Comparison of ENCODE assay signal across 23 mouse cellular contexts in the genomic region with DNA sequence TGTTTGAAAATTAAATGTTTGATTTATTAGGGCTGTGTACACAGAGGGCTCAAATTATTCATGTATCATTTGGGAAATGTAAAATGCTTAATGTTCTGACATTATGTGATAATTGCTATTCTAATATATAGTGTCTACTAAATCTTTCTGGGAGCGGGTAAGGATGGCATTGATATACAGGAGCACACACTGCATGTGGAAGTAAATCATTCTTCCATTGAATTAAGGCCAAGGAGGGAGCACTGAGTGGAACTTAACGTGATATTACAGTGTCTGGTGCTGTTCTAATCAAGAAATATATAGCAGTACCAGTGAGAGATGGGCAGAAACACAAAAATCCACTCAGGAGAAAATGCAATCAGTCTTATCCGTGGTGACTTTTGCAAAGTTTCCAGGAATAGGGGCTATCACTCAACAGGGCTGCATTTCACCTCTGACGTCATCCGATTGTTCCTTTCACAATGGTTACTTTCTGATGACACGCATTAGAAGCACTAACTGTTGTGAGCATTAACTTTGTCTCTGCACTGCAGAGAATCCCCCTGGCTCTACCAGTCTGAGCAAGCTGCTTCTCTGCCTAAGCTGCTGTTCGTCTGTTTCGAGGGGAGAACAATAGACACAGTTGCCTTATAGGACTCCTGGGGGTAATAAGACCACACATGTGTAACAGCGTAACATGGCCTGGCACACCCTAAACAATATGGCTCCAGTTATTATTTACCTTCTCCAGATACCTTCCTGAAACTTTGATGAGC.
DNase-seq lines count a peak whose midpoint lies in the region; ATAC-seq and TF ChIP-seq lines count a peak whose summit lies in the region.
"Had no signal": no experiment of that assay in that cellular context is flagged by ENCODE, and none has a peak within 500 bp of the region (broad histone marks: within the 10 kb centered on the region; RNA-seq: fewer than 3 reads in every experiment).

No protein-coding gene starts in this region.

- no peak overlapping the region for H3K9ac ChIP-seq in hindbrain, postnatal 0 days (replicated peaks; ENCODE audit: low read length)
- no peak overlapping the region for H3K9ac ChIP-seq in hindbrain, embryonic 13.5 days
- no peak overlapping the region for H3K9ac ChIP-seq in neural tube, embryonic 14.5 days (replicated peaks; ENCODE audit: low read depth, low read length)
- no peak overlapping the region for H3K9ac ChIP-seq in liver, postnatal 0 days (replicated peaks)
- H3K9ac ChIP-seq: embryonic facial prominence, embryonic 12.5 days; forebrain, embryonic 12.5 days; forebrain, embryonic 15.5 days; hindbrain, embryonic 14.5 days; intestine, embryonic 15.5 days had no signal

- ATAC-seq in hindbrain, postnatal 0 days: 0 out of 2 replicates have a peak, but pooled peaks have one; percentile 15
- no peak for ATAC-seq in hindbrain, embryonic 13.5 days (ENCODE audit: low FRiP score)
- ATAC-seq in neural tube, embryonic 14.5 days (ENCODE audit: low read depth): peak; percentile 88
- ATAC-seq in liver, postnatal 0 days: no peak
- ATAC-seq: CD4-positive, CD25-positive, alpha-beta regulatory T cell, adult 4 months; forebrain, embryonic 15.5 days; intestine, embryonic 15.5 days had no signal

- H3K27me3 ChIP-seq in hindbrain, postnatal 0 days (ENCODE audit: insufficient read depth, low read length): no peaks in the 10 kb centered on the region
- no peaks in the 10 kb centered on the region for H3K27me3 ChIP-seq in hindbrain, embryonic 13.5 days
- H3K27me3 ChIP-seq in neural tube, embryonic 14.5 days (ENCODE audit: control insufficient read depth, insufficient read depth, low read length): no peaks in the 10 kb centered on the region
- H3K27me3 ChIP-seq in liver, postnatal 0 days (ENCODE audit: insufficient read depth, low read length): no peaks in the 10 kb centered on the region
- H3K27me3 ChIP-seq: embryonic facial prominence, embryonic 12.5 days; forebrain, embryonic 12.5 days; forebrain, embryonic 15.5 days; intestine, embryonic 15.5 days had no signal

- WGBS in hindbrain, postnatal 0 days: 49% methylated on average over 9 of the region's 9 CpGs
- WGBS in hindbrain, embryonic 13.5 days: 59% methylated on average over 9 of the region's 9 CpGs
- 28% methylated on average over 9 of the region's 9 CpGs for WGBS in neural tube, embryonic 14.5 days
- 73% methylated on average over 9 of the region's 9 CpGs for WGBS in liver, postnatal 0 days (ENCODE audit: insufficient replicate concordance)

- H3K4me1 ChIP-seq in hindbrain, postnatal 0 days (ENCODE audit: insufficient read depth, low read length): no peaks in the 10 kb centered on the region
- H3K4me1 ChIP-seq in hindbrain, embryonic 13.5 days (replicated peaks): no peaks in the 10 kb centered on the region
- H3K4me1 ChIP-seq in neural tube, embryonic 14.5 days (ENCODE audit: control insufficient read depth, insufficient read depth, low read length): no peaks in the 10 kb centered on the region
- no peaks in the 10 kb centered on the region for H3K4me1 ChIP-seq in liver, postnatal 0 days (ENCODE audit: insufficient read depth)
- H3K4me1 ChIP-seq: embryonic facial prominence, embryonic 12.5 days; forebrain, embryonic 12.5 days; forebrain, embryonic 15.5 days; intestine, embryonic 15.5 days had no signal

- no peak for TF ChIP-seq CTCF in hindbrain, postnatal 0 days (IDR thresholded peaks at IDR 0.05; ENCODE audit: low read depth)
- TF ChIP-seq CTCF in liver, postnatal 0 days (IDR thresholded peaks at IDR 0.05; ENCODE audit: low read depth): no peak

- H3K4me2 ChIP-seq in hindbrain, postnatal 0 days (ENCODE audit: low read depth, low read length): no peak overlapping the region
- no peak overlapping the region for H3K4me2 ChIP-seq in hindbrain, embryonic 13.5 days
- no peak overlapping the region for H3K4me2 ChIP-seq in neural tube, embryonic 14.5 days (ENCODE audit: low read depth, low read length)
- H3K4me2 ChIP-seq in liver, postnatal 0 days (ENCODE audit: low read depth, low read length): no peak overlapping the region
- H3K4me2 ChIP-seq: embryonic facial prominence, embryonic 12.5 days; forebrain, embryonic 12.5 days; forebrain, embryonic 15.5 days; heart, embryonic 11.5 days; hindbrain, embryonic 14.5 days; intestine, embryonic 15.5 days had no signal

- no peaks in the 10 kb centered on the region for H3K9me3 ChIP-seq in hindbrain, postnatal 0 days (ENCODE audit: low read length)
- H3K9me3 ChIP-seq in hindbrain, embryonic 13.5 days: no peaks in the 10 kb centered on the region
- no peaks in the 10 kb centered on the region for H3K9me3 ChIP-seq in neural tube, embryonic 14.5 days (ENCODE audit: control insufficient read depth, low read length)
- H3K9me3 ChIP-seq in liver, postnatal 0 days (ENCODE audit: low read length): no peaks in the 10 kb centered on the region
- H3K9me3 ChIP-seq: embryonic facial prominence, embryonic 12.5 days; forebrain, embryonic 12.5 days; forebrain, embryonic 15.5 days; intestine, embryonic 15.5 days had no signal

- H3K36me3 ChIP-seq in hindbrain, postnatal 0 days (ENCODE audit: insufficient read depth, low read length): no peaks in the 10 kb centered on the region
- no peaks in the 10 kb centered on the region for H3K36me3 ChIP-seq in hindbrain, embryonic 13.5 days
- no peaks in the 10 kb centered on the region for H3K36me3 ChIP-seq in neural tube, embryonic 14.5 days (ENCODE audit: control insufficient read depth, insufficient read depth, low read length)
- H3K36me3 ChIP-seq in liver, postnatal 0 days (replicated peaks; ENCODE audit: insufficient read depth, low read length): no peaks in the 10 kb centered on the region
- H3K36me3 ChIP-seq: embryonic facial prominence, embryonic 12.5 days; forebrain, embryonic 12.5 days; forebrain, embryonic 15.5 days; intestine, embryonic 15.5 days had no signal

- no peak for TF ChIP-seq EP300 in liver, postnatal 0 days (IDR thresholded peaks at IDR 0.05; ENCODE audit: low read depth)

- no peak overlapping the region for H3K27ac ChIP-seq in hindbrain, postnatal 0 days
- H3K27ac ChIP-seq in hindbrain, embryonic 13.5 days: no peak overlapping the region
- H3K27ac ChIP-seq in neural tube, embryonic 14.5 days (ENCODE audit: low read depth, low read length): no peak overlapping the region
- no peak overlapping the region for H3K27ac ChIP-seq in liver, postnatal 0 days (ENCODE audit: low read depth)
- H3K27ac ChIP-seq: embryonic facial prominence, embryonic 12.5 days; forebrain, embryonic 12.5 days; forebrain, embryonic 15.5 days; heart, adult 2 months; hindbrain, embryonic 14.5 days; intestine, embryonic 15.5 days had no signal

- DNase-seq in hindbrain, postnatal 0 days (ENCODE audit: low spot score): no peak
- DNase-seq in forelimb bud, embryonic 11.5 days (ENCODE audit: low read depth, low spot score): peak; percentile 30
- peak; percentile 34 for DNase-seq in mesoderm, embryonic 11.5 days (ENCODE audit: low read depth, low spot score)
- DNase-seq in heart, adult 9 months (ENCODE audit: low spot score in 2 of 2): no peak
- DNase-seq in liver, postnatal 0 days: no peak
- DNase-seq: adrenal gland, adult 8-10 months; adrenal gland, postnatal 25 days; cerebellum, adult 18-20 months; cerebellum, adult 9-10 months; cerebellum, postnatal 14 days; gastrocnemius, postnatal 10 days; gastrocnemius, postnatal 36 days; heart, adult 2 months had no signal

- no peak overlapping the region for H3K4me3 ChIP-seq in hindbrain, postnatal 0 days (ENCODE audit: low read length)
- H3K4me3 ChIP-seq in hindbrain, embryonic 13.5 days: no peak overlapping the region
- no peak overlapping the region for H3K4me3 ChIP-seq in neural tube, embryonic 14.5 days (ENCODE audit: low read depth, low read length)
- no peak overlapping the region for H3K4me3 ChIP-seq in liver, postnatal 0 days (ENCODE audit: low read depth, low read length)
- H3K4me3 ChIP-seq: embryonic facial prominence, embryonic 12.5 days; erythroblast, embryonic 14.5 days; forebrain, embryonic 12.5 days; forebrain, embryonic 15.5 days; heart, adult 2 months; intestine, embryonic 15.5 days had no signal

Comparison
In these comparisons a context has a peak if more than half of its experiments do, and no peak if none do; other contexts are left out.
1. ATAC-seq: peak in hindbrain, postnatal 0 days (single experiment) and neural tube, embryonic 14.5 days (single experiment); none in hindbrain, embryonic 13.5 days (single experiment) and liver, postnatal 0 days (single experiment).
2. DNase-seq: peak in forelimb bud, embryonic 11.5 days (single experiment) and mesoderm, embryonic 11.5 days (single experiment); none in hindbrain, postnatal 0 days (single experiment), heart, adult 9 months (0 of 2) and liver, postnatal 0 days (single experiment).